Mouse (Mus musculus): ENCODE measurements around the gene Usp11.
"Not testable (repeated sequence)": the region's sequence is repeated elsewhere in the genome, so short reads cannot be mapped to it uniquely, and the experiment has no call there.

Gene Usp11

GRCm38 (mm10) chrX:20703741-20704290, at the start of gene Usp11:
Gene Usp11, plus strand, starts transcription at chrX:20703906.
- peak; percentile 41 for DNase-seq (ENCODE audit: extremely low read depth, low read depth)

- peak; percentile 35 for DNase-seq (ENCODE audit: extremely low read depth, low read depth)
Observed at GRCm38 (mm10) chrX:20657593-20657992, 46.1 kb upstream of the Usp11 start.

GRCm38 (mm10) chrX:20658026-20658652, 45.6 kb upstream of the Usp11 start, which contains the start of gene Uba1:
Gene Uba1, plus strand, starts transcription at chrX:20658326.
- DNase-seq (ENCODE audit: extremely low read depth, low read depth) = peak; percentile 98

- DNase-seq (ENCODE audit: extremely low read depth, low read depth) = peak; percentile 46
Observed at GRCm38 (mm10) chrX:20658891-20659406, 44.8 kb upstream of the Usp11 start.

DNA sequence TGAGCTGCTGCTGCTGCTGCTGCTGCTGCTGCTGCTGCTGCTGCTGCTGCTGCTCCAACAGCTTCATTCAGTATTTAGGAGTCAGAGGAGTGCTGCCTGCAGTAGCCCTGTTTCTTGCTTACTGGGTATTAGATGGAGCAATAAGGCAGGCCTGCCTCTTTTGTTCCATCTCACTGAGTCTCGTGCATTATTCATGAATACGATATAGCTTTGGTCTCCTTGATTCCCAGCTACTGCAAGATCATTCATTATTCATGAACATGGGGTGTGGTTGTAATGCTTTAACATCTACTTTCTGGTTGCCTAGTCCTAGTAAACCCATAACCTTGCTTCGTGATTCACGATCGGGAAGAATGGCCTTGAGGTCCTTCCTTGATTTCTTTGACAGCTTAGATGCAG, 41.4 kb upstream of the Usp11 start:
- no peak for DNase-seq (ENCODE audit: extremely low read depth, low read depth)

DNA sequence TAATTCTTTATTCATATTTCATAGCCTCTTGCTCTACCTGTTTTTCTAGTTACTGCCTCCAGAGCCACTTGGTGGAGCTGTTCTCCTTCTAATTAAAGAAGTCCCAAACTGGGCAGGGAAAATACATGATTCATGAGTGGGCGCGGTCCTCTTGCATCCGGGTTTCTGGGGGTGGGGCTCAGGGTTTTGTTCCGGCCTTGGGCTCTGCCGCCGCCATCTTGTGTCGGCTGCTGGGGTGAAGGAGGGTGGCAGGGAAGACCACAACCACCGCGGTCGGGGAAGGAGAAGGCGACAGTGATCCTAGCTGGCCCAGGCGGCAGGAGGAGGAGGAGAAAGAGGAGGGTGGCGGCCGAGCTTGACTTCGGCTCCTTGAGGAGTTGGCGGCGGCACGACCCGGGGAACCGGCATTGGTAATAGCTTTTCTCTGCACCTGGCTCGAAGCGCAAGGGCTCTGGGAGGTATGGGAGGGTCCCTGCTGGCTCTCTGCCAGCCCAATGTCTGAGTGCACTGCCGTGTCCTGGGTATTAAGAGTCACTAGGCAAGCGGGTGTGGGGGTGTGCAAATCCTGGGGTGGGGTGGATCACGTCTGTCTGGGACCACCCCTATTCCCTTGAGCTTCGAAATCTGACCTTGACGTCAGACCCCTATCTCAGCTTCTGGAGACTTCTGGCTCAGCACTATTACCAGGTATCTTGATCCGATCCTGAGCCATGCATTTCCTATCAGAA, 40.8 kb upstream of the Usp11 start:
- DNase-seq (ENCODE audit: extremely low read depth, low read depth) = peak; percentile 89

DNA sequence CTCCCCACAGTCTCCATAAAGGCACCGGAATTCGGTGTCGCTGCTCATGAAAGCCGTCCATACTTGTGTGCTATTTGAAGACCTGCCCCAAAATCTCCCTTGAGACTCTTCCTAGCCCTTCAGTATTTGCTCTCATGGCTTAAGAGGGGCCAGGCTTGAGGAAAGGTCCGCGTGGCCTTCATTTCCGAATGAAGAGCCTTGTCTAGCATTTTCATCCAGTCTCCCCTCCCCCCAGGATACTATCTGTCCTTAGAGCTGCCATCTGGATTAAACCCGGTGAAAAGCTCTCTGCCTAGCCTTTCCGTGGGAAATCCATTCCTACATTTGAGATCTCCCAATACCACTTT, 40.3 kb upstream of the Usp11 start:
- no peak for DNase-seq (ENCODE audit: extremely low read depth, low read depth)

DNA sequence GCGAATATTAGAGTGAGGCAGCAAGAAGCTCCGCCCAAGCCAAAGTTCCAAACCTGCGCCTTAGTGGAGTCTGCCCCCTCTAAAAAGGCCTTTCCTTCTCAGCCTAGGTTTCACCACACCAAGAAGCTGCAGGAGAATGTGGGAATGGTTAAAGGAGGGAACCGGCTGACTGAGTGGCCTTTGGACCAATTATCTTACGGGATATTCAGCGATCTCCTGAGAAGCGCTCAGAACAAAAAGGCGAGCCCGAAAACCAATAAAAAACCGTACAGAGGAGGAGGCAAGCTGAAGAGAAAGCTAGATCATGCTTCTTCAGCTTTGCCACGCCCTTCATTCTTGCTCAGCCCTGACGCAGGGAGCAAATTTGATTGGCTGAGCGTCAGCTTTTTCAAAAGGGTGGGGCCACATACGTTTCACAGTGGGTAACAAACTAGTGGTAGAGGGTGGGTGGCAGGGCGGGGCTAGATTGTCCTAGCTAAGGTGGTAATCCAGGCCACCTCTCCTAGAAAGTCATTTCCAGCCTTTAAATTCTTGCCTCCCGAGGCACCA, 16.1 kb upstream of the Usp11 start, which contains the start of gene Cdk16:
Gene Cdk16 (plus strand): TSS at position 436 of the 549 bp plus-strand sequence.
- peak; percentile 98 for DNase-seq (ENCODE audit: extremely low read depth, low read depth)

- peak; percentile 66 for DNase-seq (ENCODE audit: extremely low read depth, low read depth)
Observed at GRCm38 (mm10) chrX:20688068-20688547, 15.6 kb upstream of the Usp11 start.

DNA sequence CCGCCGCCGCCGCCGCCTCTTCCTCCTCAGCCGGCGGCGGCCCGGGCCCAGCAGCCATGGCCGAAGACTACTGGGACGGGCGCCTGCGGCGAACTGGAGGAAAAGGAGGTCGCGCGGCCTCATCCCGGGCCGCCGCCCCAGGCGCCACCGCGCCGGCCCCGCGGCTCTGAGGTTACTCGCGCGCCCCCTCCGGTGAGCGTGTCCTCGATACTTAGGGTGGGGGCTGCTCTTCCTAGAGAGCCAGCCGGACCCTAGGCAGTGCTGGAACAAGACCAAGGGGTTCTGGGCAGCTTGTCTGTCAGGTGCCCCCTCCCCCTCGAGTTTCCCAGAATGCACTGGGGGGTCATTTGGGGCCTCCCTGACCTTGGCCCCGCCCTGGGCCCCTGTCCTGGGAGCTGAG, 15.1 kb upstream of the Usp11 start:
- no peak for DNase-seq (ENCODE audit: extremely low read depth, low read depth)

- no peak for DNase-seq (ENCODE audit: extremely low read depth, low read depth)
Observed at GRCm38 (mm10) chrX:20691566-20691965, 12.1 kb upstream of the Usp11 start.

DNA sequence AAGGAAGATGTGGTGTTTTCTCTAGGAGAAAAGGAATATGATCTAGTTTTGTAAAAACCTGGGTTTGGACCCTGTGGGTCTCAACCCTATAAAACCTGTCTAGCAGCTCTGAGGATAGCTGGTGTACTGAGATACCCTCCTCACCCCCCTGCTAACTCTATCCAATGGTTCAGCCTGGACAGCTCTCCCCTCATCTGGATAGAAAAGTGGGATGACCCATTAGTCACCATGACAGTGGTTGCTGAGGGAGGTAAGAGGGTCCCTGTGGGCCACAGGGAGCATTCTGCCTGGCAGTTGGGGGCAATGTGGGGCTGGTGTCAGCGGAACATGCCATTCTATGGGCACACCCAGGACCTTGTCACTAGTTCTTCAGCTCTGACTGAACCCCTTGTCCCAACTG, 11.1 kb upstream of the Usp11 start:
- DNase-seq (ENCODE audit: extremely low read depth, low read depth) = no peak

DNA sequence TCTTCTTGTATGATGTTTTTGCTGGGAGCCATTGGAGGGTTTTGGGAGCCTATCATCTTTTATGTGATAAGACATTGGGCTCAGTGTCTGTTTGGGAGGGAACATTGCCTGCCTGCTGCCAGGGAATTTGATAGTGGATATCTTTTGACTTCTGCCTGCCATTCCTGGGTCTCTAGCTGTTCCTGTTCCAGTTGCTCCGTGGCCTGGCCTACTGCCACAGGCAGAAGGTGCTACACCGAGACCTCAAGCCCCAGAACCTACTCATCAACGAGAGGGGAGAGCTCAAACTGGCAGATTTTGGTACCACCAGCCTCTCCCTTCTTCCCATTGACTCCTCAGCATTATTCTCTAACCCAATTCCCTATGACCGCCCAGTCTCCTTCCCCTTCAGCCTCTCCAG, 7.9 kb upstream of the Usp11 start:
- no peak for DNase-seq (ENCODE audit: extremely low read depth, low read depth)

DNA sequence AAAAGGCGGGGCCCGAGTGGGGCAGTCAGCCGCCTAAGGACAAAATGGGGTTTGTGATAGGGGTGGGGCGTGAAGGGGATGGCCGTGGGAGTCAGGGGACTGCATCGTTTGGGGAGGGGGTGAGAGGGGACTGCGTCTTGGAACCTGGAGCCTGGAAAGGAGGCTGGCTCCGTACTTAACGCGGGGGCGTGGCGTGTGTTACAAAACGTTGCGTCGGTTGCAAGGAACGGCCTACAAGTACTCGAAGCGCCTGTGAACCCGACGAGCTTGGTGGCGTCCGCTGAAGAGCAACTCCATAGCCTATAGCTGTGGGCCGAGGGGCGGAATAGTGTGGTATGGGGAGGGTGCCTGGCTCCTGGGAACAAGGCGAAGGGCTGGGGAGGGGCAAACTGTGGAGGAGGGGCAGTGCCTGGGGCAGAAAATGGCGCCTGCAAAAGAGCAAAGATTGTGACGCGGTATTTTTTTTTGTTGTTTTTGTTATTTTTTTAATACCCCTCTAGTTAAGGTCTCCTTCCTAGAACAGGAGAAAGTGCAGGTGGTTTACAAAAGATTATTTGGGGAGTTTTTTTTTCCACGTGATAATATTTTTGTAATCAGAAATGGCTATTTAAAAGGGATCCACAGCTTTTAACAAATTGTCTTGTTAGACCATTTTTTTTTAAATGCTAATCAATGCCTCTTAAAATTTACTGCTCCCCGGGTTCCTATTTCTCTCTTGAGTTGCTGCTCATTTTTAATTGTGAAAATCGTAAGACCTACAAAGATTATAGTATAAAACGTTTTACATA, 783 bp downstream of the Usp11 start:
- peak; percentile 88 for DNase-seq (ENCODE audit: extremely low read depth, low read depth)

GRCm38 (mm10) chrX:20705083-20705402, 1.3 kb downstream of the Usp11 start:
- no peak for DNase-seq (ENCODE audit: extremely low read depth, low read depth)

DNA sequence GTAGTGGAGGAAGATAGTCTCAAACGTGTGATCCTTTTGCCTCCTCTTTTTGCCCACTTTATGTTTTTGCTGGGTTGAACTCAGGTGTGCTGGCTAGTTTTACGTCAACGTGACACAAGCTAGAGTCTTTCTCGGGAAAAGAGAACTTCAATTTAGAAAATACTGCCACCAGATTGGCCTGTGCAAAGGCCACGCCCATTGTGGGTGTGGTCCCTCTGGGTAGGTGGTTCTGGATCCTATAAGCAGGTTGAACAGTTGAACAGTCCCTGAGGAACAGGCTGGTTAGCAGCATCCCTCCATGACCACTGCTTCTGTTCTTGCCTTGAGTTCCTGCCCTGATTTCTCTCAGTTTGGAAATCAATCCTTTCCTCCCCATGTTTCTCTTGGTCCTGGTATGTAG, 25.0 kb downstream of the Usp11 start:
- no peak for DNase-seq (ENCODE audit: extremely low read depth, low read depth)

GRCm38 (mm10) chrX:20730048-20730447, 26.3 kb downstream of the Usp11 start:
- DNase-seq (ENCODE audit: extremely low read depth, low read depth) = not testable (repeated sequence)

DNA sequence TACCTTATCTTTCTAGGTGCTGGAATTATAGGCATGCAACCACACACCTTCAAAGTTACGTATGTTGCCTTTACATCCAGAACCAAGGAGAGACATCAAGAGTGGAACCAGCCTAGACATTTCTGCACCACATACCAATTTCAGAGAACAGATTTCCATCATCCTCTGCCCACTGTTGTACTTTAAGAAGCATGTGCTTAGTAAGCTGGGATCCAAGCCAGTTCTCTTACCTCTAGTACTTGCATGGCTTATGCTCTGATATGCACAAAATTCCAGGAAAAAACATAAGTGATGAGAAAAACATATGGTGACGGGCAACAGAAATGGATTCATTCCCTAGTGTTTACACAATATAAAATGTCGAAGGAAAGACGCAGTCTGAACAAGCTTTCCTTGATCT, 32.8 kb downstream of the Usp11 start:
- DNase-seq (ENCODE audit: extremely low read depth, low read depth) = no peak

- no peak for DNase-seq (ENCODE audit: extremely low read depth, low read depth)
Observed at GRCm38 (mm10) chrX:20748829-20749228, 45.1 kb downstream of the Usp11 start.

GRCm38 (mm10) chrX:20761201-20761600, 57.5 kb downstream of the Usp11 start:
- no peak for DNase-seq (ENCODE audit: extremely low read depth, low read depth)

All from MEL-GATA-1-ER (cell line).